Mouse (Mus musculus): ENCODE measurements at regions not wholly inside any gene's neighbourhood (a gene's known extent, or its start where the extent isn't known, plus 50 kb on each side); places are given as distances from the start of the nearest gene placed in this dataset.

GRCm38 (mm10) chr8:92080852-92081251, 276.6 kb upstream of the Irx5 start:
- Histone ChIP-seq H3K4me3 (ENCODE audit: insufficient read depth, low read length) (no peak overlapping the region), H3K27ac (ENCODE audit: insufficient read depth, low read length) (no peak overlapping the region), H3K4me1 (ENCODE audit: control insufficient read depth, insufficient read depth, low read length) (no peaks in the 10 kb centered on the region)
- TF ChIP-seq CTCF (IDR thresholded peaks at IDR 0.05; ENCODE audit: extremely low read depth, insufficient read depth, low read length) (no peak), POLR2A (IDR thresholded peaks at IDR 0.05; ENCODE audit: extremely low read depth, insufficient read depth, low read length) (no peak)

- H3K4me3 ChIP-seq (ENCODE audit: insufficient read depth, low read length), result no peak overlapping the region
- TF ChIP-seq POLR2A (IDR thresholded peaks at IDR 0.05; ENCODE audit: extremely low read depth, insufficient read depth, low read length) (no peak), CTCF (IDR thresholded peaks at IDR 0.05; ENCODE audit: extremely low read depth, insufficient read depth, low read length) (no peak)
Observed at GRCm38 (mm10) chr8:92077611-92078010, 275.7 kb upstream of the Irx3 start.

GRCm38 (mm10) chr8:92072254-92072615, 270.4 kb upstream of the Irx3 start:
- TF ChIP-seq POLR2A (IDR thresholded peaks at IDR 0.05; ENCODE audit: extremely low read depth, insufficient read depth, low read length) (no peak), CTCF (IDR thresholded peaks at IDR 0.05; ENCODE audit: extremely low read depth, insufficient read depth, low read length) (no peak)
- Histone ChIP-seq H3K4me3 (ENCODE audit: insufficient read depth, low read length) (no peak overlapping the region), H3K4me1 (ENCODE audit: control insufficient read depth, insufficient read depth, low read length) (no peaks in the 10 kb centered on the region), H3K27ac (ENCODE audit: insufficient read depth, low read length) (no peak overlapping the region)

More at GRCm38 (mm10) chr8:92077611-92078010, 275.7 kb upstream of the Irx3 start:
- Histone ChIP-seq H3K4me1 (ENCODE audit: control insufficient read depth, insufficient read depth, low read length) (no peaks in the 10 kb centered on the region), H3K27ac (ENCODE audit: insufficient read depth, low read length) (no peak overlapping the region)

- Histone ChIP-seq H3K27ac (ENCODE audit: insufficient read depth, low read length) (no peak overlapping the region), H3K4me1 (ENCODE audit: control insufficient read depth, insufficient read depth, low read length) (no peaks in the 10 kb centered on the region), H3K4me3 (ENCODE audit: insufficient read depth, low read length) (no peak overlapping the region)
- TF ChIP-seq CTCF (IDR thresholded peaks at IDR 0.05; ENCODE audit: extremely low read depth, insufficient read depth, low read length) (no peak), POLR2A (IDR thresholded peaks at IDR 0.05; ENCODE audit: extremely low read depth, insufficient read depth, low read length) (no peak)
Observed at GRCm38 (mm10) chr8:92071305-92072253, 269.7 kb upstream of the Irx3 start.

GRCm38 (mm10) chr8:92070704-92071103, 268.8 kb upstream of the Irx3 start:
- Histone ChIP-seq H3K4me1 (ENCODE audit: control insufficient read depth, insufficient read depth, low read length) (no peaks in the 10 kb centered on the region), H3K27ac (ENCODE audit: insufficient read depth, low read length) (no peak overlapping the region), H3K4me3 (ENCODE audit: insufficient read depth, low read length) (no peak overlapping the region)
- TF ChIP-seq POLR2A (IDR thresholded peaks at IDR 0.05; ENCODE audit: extremely low read depth, insufficient read depth, low read length) (no peak), CTCF (IDR thresholded peaks at IDR 0.05; ENCODE audit: extremely low read depth, insufficient read depth, low read length) (no peak)

GRCm38 (mm10) chr8:92066435-92066834, 264.6 kb upstream of the Irx3 start:
- H3K4me1 ChIP-seq (ENCODE audit: control insufficient read depth, insufficient read depth, low read length), result no peaks in the 10 kb centered on the region
- H3K4me3 ChIP-seq (ENCODE audit: insufficient read depth, low read length), result no peak overlapping the region

GRCm38 (mm10) chr8:92065554-92066239, 263.8 kb upstream of the Irx3 start:
- Histone ChIP-seq H3K27ac (ENCODE audit: insufficient read depth, low read length) (no peak overlapping the region), H3K4me3 (ENCODE audit: insufficient read depth, low read length) (no peak overlapping the region), H3K4me1 (ENCODE audit: control insufficient read depth, insufficient read depth, low read length) (no peaks in the 10 kb centered on the region)
- no peak for TF ChIP-seq POLR2A (IDR thresholded peaks at IDR 0.05; ENCODE audit: extremely low read depth, insufficient read depth, low read length)
- no peak for TF ChIP-seq CTCF (IDR thresholded peaks at IDR 0.05; ENCODE audit: extremely low read depth, insufficient read depth, low read length)

More at GRCm38 (mm10) chr8:92066435-92066834, 264.6 kb upstream of the Irx3 start:
- H3K27ac ChIP-seq (ENCODE audit: insufficient read depth, low read length), result no peak overlapping the region
- TF ChIP-seq CTCF (IDR thresholded peaks at IDR 0.05; ENCODE audit: extremely low read depth, insufficient read depth, low read length) (no peak), POLR2A (IDR thresholded peaks at IDR 0.05; ENCODE audit: extremely low read depth, insufficient read depth, low read length) (no peak)

GRCm38 (mm10) chr8:92064971-92065370, 263.1 kb upstream of the Irx3 start:
- Histone ChIP-seq H3K4me1 (ENCODE audit: control insufficient read depth, insufficient read depth, low read length) (no peaks in the 10 kb centered on the region), H3K27ac (ENCODE audit: insufficient read depth, low read length) (no peak overlapping the region), H3K4me3 (ENCODE audit: insufficient read depth, low read length) (no peak overlapping the region)
- TF ChIP-seq CTCF (IDR thresholded peaks at IDR 0.05; ENCODE audit: extremely low read depth, insufficient read depth, low read length), result no peak
- TF ChIP-seq POLR2A (IDR thresholded peaks at IDR 0.05; ENCODE audit: extremely low read depth, insufficient read depth, low read length), result no peak

- H3K4me3 ChIP-seq (ENCODE audit: insufficient read depth, low read length), result no peak overlapping the region
- no peak overlapping the region for H3K27ac ChIP-seq (ENCODE audit: insufficient read depth, low read length)
- no peaks in the 10 kb centered on the region for H3K4me1 ChIP-seq (ENCODE audit: control insufficient read depth, insufficient read depth, low read length)
- TF ChIP-seq POLR2A (IDR thresholded peaks at IDR 0.05; ENCODE audit: extremely low read depth, insufficient read depth, low read length) (no peak), CTCF (IDR thresholded peaks at IDR 0.05; ENCODE audit: extremely low read depth, insufficient read depth, low read length) (no peak)
Observed at GRCm38 (mm10) chr8:92064175-92064821, 262.4 kb upstream of the Irx3 start.
